Mouse (Mus musculus): ENCODE measurements around the gene Gak. TPM values are rescaled to one million over a fixed set of nuclear protein-coding genes. Genes with fewer than 3 reads are reported as not detected.

Gak gene
- polyA plus RNA-seq, 1 experiment from 2014 or later: 115 TPM

- Histone ChIP-seq H3K4me3 (ENCODE audit: inconsistent target) (no peak overlapping the region), H3K79me2 (ENCODE audit: inconsistent target) (no peaks in the 10 kb centered on the region), H3K36me3 (ENCODE audit: inconsistent target) (no peaks in the 10 kb centered on the region), H3K27ac (no peak overlapping the region)
- WGBS (ENCODE audit: missing documents): 75% methylated on average over 7 of the region's 7 CpGs
These were observed 85.9 kb downstream of the Gak start for GRCm38 (mm10) chr5:108543516-108544291.

GRCm38 (mm10) chr5:108534188-108534587 is 95.4 kb downstream of the Gak start:
- Histone ChIP-seq H3K4me3 (ENCODE audit: inconsistent target) (no peak overlapping the region), H3K36me3 (ENCODE audit: inconsistent target) (no peaks in the 10 kb centered on the region), H3K79me2 (ENCODE audit: inconsistent target) (no peaks in the 10 kb centered on the region), H3K27ac (no peak overlapping the region)
- 88% methylated on average over 2 of the region's 2 CpGs for WGBS (ENCODE audit: missing documents)

GRCm38 (mm10) chr5:108522597-108522996 is 107.0 kb downstream of the Gak start:
- H3K36me3 ChIP-seq (ENCODE audit: inconsistent target): no peaks in the 10 kb centered on the region
- H3K4me3 ChIP-seq (ENCODE audit: inconsistent target): no peak overlapping the region
- 98% methylated on average over 3 of the region's 3 CpGs for WGBS (ENCODE audit: missing documents)
- H3K79me2 ChIP-seq (ENCODE audit: inconsistent target): no peaks in the 10 kb centered on the region
- H3K27ac ChIP-seq: no peak overlapping the region

- no peak overlapping the region for H3K4me3 ChIP-seq (ENCODE audit: inconsistent target)
- H3K79me2 ChIP-seq (ENCODE audit: inconsistent target): no peaks in the 10 kb centered on the region
- no peaks in the 10 kb centered on the region for H3K36me3 ChIP-seq (ENCODE audit: inconsistent target)
- H3K27ac ChIP-seq: no peak overlapping the region
- WGBS (ENCODE audit: missing documents): 84% methylated on average over 3 of the region's 3 CpGs
These were observed 107.7 kb downstream of the Gak start for GRCm38 (mm10) chr5:108521896-108522295.

GRCm38 (mm10) chr5:108521016-108521415 is 108.5 kb downstream of the Gak start:
- WGBS (ENCODE audit: missing documents): 88% methylated on average over 2 of the region's 2 CpGs
- Histone ChIP-seq H3K79me2 (ENCODE audit: inconsistent target) (no peaks in the 10 kb centered on the region), H3K4me3 (ENCODE audit: inconsistent target) (no peak overlapping the region), H3K36me3 (ENCODE audit: inconsistent target) (no peaks in the 10 kb centered on the region), H3K27ac (no peak overlapping the region)

GRCm38 (mm10) chr5:108520153-108520552 is 109.4 kb downstream of the Gak start:
- Histone ChIP-seq H3K4me3 (ENCODE audit: inconsistent target) (no peak overlapping the region), H3K27ac (no peak overlapping the region), H3K79me2 (ENCODE audit: inconsistent target) (no peaks in the 10 kb centered on the region), H3K36me3 (ENCODE audit: inconsistent target) (no peaks in the 10 kb centered on the region)
- WGBS (ENCODE audit: missing documents): 72% methylated on average over 7 of the region's 7 CpGs

Other genes starting within 250 kb of the Gak start
- 0.07 to 1.1 TPM in 2 of 3 replicates, not detected in the other for gene Pde6b, start 241.4 kb downstream of the Gak start, polyA plus RNA-seq (2018)
- gene Atp5k, start 195.3 kb downstream of the Gak start, polyA plus RNA-seq (2018): 215 to 532 TPM (median 387 TPM) in 3 replicates
- 2.4 to 8.0 TPM (median 3.1 TPM) in 3 replicates for gene Mfsd7a, start 180.9 kb downstream of the Gak start, polyA plus RNA-seq (2018)
- gene Pcgf3, start 168.5 kb downstream of the Gak start, polyA plus RNA-seq (2018): 8.5 to 9.6 TPM (median 9.1 TPM) in 3 replicates
- not detected in 3 replicates for gene Cplx1, start 79.7 kb downstream of the Gak start, polyA plus RNA-seq (2018)
- gene Tmem175, start within 50 bp of the Gak start, polyA plus RNA-seq (2018): 20.7 to 30.7 TPM (median 24.4 TPM) in 3 replicates
- 33.4 to 53.3 TPM (median 50.8 TPM) in 3 replicates for gene Idua, start 30.6 kb upstream of the Gak start, polyA plus RNA-seq (2018)
- gene Dgkq, start 39.9 kb upstream of the Gak start, polyA plus RNA-seq (2018): 5.8 to 11.1 TPM (median 8.4 TPM) in 3 replicates
- not detected in 3 replicates for gene Slc26a1, start 45.8 kb upstream of the Gak start, polyA plus RNA-seq (2018)
- 0.64 to 1.9 TPM (median 1.3 TPM) in 3 replicates for gene Fgfrl1, start 62.6 kb upstream of the Gak start, polyA plus RNA-seq (2018)
- not detected in 3 replicates for gene Rnf212, start 145.2 kb upstream of the Gak start, polyA plus RNA-seq (2018)
- not detected in 3 replicates for gene Tmed11, start 165.6 kb upstream of the Gak start, polyA plus RNA-seq (2018)
- not detected in 3 replicates for gene Vmn2r8, start 179.1 kb upstream of the Gak start, polyA plus RNA-seq (2018)
- not detected in 3 replicates for gene Vmn2r9, start 222.8 kb upstream of the Gak start, polyA plus RNA-seq (2018)

Measured in macrophage (primary cell).